Mouse (Mus musculus) layer of hippocampus, adult 2 months (tissue): Measurements from ENCODE around the gene Aldh2. TPM values are rescaled to one million over a fixed set of nuclear protein-coding genes. Genes with fewer than 3 reads are reported as not detected.
A peak's percentile ranks its signal among the peaks of the same experiment; 100 is the strongest.
"Not testable (repeated sequence)": the region's sequence is repeated elsewhere in the genome, so short reads cannot be mapped to it uniquely, and the experiment has no call there.

Experiments
- DNase-seq, 2 experiments: peaks; one replicate each; pipeline ENCODE4 v3.0.0; 2022; ENCODE audit warnings: low spot score in 2 of 2
- H3K27ac ChIP-seq: fragments of 200-600 bp; 2 replicates; pipeline ENCODE4 v1.8.1; 2022
- H3K4me3 ChIP-seq: fragments of 200-600 bp; 2 replicates; pipeline ENCODE4 v1.8.1; 2022; ENCODE audit warnings: mild to moderate bottlenecking
- CTCF ChIP-seq: fragments of 200-600 bp; conservative IDR thresholded peaks from 2 replicates; pipeline ENCODE4 v1.8.1; 2022; ENCODE audit warnings: antibody characterized with exemption, mild to moderate bottlenecking, moderate library complexity
- total RNA-seq, 2 experiments: library from RNA; stranded (reverse); gene quantifications; 2 replicates each; pipeline ENCODE4 v1.2.3; 2021

The Aldh2 gene
- total RNA-seq, 2 experiments from 2014 or later, result 125 to 134 TPM

- TF ChIP-seq CTCF, result peak; percentile 93
- peak; percentile 57 to 87 for DNase-seq
- Histone ChIP-seq H3K4me3 (no peak overlapping the region), H3K27ac (no peak overlapping the region)
Measured at GRCm38 (mm10) chr5:121606151-121606550, 12.5 kb upstream of the Aldh2 start.

GRCm38 (mm10) chr5:121603815-121604214 is 10.2 kb upstream of the Aldh2 start:
- not testable (repeated sequence) for H3K4me3 ChIP-seq, H3K27ac ChIP-seq, DNase-seq

GRCm38 (mm10) chr5:121601547-121602299 is 8.1 kb upstream of the Aldh2 start:
- DNase-seq, result peak; percentile 86 to 92
- Histone ChIP-seq H3K27ac (no peak overlapping the region), H3K4me3 (no peak overlapping the region)
- TF ChIP-seq CTCF, result peak; percentile 95

- Histone ChIP-seq H3K27ac (no peak overlapping the region), H3K4me3 (no peak overlapping the region)
- TF ChIP-seq CTCF, result no peak
- no peak for DNase-seq
Measured at GRCm38 (mm10) chr5:121598871-121599610, 5.4 kb upstream of the Aldh2 start.

GRCm38 (mm10) chr5:121597991-121598537 is 4.4 kb upstream of the Aldh2 start:
- Histone ChIP-seq H3K4me3 (no peak overlapping the region), H3K27ac (no peak overlapping the region)
- no peak for DNase-seq
- TF ChIP-seq CTCF, result no peak

GRCm38 (mm10) chr5:121597332-121597731 is 3.7 kb upstream of the Aldh2 start:
- no peak overlapping the region for H3K27ac ChIP-seq
- TF ChIP-seq CTCF, result no peak
- no peak overlapping the region for H3K4me3 ChIP-seq
- DNase-seq, result no peak

- no peak for TF ChIP-seq CTCF
- DNase-seq, result no peak
- H3K27ac ChIP-seq, result no peak overlapping the region
- no peak overlapping the region for H3K4me3 ChIP-seq
Measured at GRCm38 (mm10) chr5:121596226-121596625, 2.6 kb upstream of the Aldh2 start.

- no peak for DNase-seq
- TF ChIP-seq CTCF, result no peak
- Histone ChIP-seq H3K4me3 (no peak overlapping the region), H3K27ac (no peak overlapping the region)
Measured at GRCm38 (mm10) chr5:121595758-121596157, 2.1 kb upstream of the Aldh2 start.

GRCm38 (mm10) chr5:121594714-121595313 is 1.2 kb upstream of the Aldh2 start:
- DNase-seq, result no peak
- Histone ChIP-seq H3K4me3 (no peak overlapping the region), H3K27ac (no peak overlapping the region)
- no peak for TF ChIP-seq CTCF

GRCm38 (mm10) chr5:121592816-121593407 is 712 bp downstream of the Aldh2 start:
- DNase-seq, result no peak
- Histone ChIP-seq H3K4me3 (peak overlapping the region; percentile 76), H3K27ac (peak overlapping the region; percentile 94)
- no peak for TF ChIP-seq CTCF

GRCm38 (mm10) chr5:121592064-121592815 is 1.4 kb downstream of the Aldh2 start:
- Histone ChIP-seq H3K4me3 (peak overlapping the region; percentile 76), H3K27ac (peak overlapping the region; percentile 94; the same call in 1 of the 2 replicates)
- DNase-seq, result no peak
- no peak for TF ChIP-seq CTCF

GRCm38 (mm10) chr5:121591417-121592063 is 2.1 kb downstream of the Aldh2 start:
- H3K4me3 ChIP-seq, result peak overlapping the region; percentile 76
- DNase-seq, result no peak
- peak overlapping the region; percentile 94 for H3K27ac ChIP-seq
- no peak for TF ChIP-seq CTCF
